Mouse (Mus musculus): ENCODE results near the gene Pex7.
"Not testable (repeated sequence)": the region's sequence is repeated elsewhere in the genome, so short reads cannot be mapped to it uniquely, and the experiment has no call there.

Pex7 gene

DNA sequence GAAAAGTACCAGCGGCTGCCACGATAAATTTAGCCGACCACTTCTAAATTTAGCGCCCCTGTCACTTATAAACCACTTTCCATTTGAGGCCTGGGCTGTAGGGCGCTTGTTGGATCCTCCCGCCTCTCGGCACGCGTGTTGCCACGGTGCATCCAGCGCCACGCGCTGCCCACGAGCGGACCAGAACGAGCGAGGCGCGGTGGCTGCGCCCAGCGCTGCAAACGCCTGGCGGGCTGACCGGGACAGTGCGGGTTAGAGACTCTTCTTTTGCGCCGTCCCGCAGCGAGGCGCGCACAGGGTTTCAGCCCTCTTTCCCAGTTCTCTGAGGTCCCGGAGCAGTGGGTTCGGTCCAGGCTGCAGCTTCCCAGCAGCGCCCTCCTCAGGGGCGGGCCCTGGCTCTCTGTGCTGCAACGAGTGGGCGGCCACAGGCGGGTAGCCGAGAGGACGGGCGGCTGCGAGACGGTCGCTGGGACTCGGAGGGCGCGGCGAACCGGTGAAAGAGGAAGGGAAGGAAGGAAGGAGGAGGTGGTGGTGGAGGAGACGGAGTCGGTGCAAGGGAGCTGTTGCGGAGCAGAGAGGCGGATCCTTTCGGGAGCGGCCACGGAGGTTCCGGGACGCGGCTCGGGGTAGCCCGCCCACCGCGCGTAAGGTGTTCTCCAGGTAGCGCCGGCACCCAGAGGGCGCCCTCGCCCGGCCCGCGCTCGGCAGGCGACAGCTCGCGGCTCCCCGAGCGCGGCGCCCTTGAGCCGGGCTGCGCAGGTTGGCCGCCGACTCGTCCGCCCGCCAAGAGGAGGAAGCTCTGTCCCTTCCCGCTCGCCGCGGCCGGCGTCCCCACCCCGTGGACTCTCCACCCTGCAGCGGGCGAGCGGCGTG is 26.3 kb upstream of the Pex7 start:
- peak; percentile 87 to 88 for DNase-seq

DNA sequence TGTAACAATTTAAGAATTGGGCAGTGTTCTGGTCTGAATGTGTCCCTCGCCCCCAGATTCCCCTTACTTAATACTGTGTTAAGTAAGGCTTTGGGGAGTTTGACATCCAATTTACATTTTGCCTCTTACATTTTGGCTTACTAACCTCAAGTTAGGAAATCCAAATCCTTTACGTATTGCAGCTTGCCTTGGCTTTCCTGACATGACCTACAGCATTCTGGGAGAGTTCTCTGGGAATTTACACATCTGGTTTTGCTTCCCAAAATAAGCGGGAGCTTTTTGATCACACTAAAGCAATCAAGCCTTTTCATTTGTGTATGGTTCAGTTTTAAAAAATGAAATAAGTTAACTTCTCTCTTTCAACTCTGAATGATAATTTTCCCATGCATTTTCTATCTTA is 25.5 kb upstream of the Pex7 start:
- no peak for DNase-seq

DNA sequence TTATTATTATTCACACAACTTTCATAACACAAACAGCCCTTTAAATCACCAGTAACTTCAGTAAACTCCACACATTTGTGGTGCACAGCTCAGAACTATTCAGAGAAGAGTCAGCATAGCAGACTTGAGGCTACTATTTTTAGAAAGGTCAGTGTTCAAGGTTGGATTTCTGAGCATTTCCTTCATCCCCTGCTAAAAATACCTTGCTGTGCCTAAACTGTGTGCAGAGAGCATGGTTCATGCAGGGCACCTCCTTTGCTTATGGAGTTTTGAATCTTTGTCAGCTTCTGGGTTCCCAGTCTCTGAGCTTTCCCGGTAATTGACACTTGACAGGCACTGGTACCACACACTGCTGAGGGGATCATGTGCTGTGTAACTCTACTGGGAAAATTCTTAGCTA is 20.7 kb upstream of the Pex7 start:
- no peak for DNase-seq

DNA sequence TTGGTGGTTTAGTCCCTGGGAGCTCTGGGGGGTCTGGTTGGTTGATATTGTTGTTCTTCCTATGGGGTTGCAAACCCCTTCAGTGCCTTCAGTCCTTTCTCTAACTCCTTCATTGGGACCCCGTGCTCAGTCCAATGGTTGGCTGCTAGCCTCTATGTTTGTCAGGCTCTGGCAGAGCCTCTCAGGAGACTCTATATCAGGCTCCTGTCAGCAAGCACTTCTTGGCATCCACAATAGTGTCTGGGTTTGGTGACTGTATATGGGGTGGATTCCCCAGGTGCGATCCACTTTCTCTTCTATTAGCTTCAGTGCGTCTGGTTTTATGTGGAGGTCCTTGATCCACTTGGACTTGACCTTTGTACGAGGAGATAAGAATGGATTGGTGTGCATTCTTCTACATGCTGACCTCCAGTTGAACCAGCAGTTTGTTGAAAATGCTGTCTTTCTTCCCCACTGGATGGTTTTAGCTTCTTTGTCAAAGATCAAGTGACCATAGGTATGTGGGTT is 19.0 kb upstream of the Pex7 start:
- not testable (repeated sequence) for DNase-seq

DNA sequence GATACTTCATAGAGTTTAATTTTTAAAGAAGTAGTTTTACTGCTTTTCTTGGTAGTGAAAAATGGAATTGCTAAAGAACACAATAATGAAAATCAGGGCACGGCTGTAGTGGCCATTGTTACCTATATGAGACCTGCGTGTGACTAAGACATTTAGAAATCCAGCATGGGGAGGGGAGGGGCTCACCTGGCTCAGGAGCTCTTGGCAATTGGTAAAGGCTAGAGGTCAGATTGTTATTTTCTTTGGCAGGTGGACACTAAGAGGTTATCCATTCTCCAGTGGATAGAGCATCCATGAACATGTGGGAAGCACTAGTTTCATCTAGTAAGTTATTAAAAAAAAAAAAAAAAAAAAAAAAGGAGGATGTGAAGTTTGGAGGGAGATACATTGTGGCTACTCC is 16.8 kb upstream of the Pex7 start:
- no peak for DNase-seq

DNA sequence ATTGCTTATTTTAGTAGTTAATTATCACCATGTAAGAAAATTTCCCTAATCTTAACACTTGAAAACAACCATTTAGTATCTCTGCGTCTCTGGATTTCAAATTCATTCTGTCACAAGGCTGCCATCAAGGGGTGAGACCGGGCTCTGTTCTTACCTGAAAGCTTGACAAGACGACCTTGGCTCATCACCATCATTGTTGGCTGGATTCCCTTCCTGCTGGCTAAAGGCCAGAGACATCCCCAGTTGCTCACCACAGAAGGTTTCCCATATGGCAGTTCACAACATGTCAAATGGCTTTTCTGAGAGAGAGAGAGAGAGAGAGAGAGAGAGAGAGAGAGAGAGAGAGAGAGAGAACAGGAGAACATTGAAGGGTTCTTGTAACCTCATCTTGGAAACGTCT is 14.9 kb upstream of the Pex7 start:
- no peak for DNase-seq

DNA sequence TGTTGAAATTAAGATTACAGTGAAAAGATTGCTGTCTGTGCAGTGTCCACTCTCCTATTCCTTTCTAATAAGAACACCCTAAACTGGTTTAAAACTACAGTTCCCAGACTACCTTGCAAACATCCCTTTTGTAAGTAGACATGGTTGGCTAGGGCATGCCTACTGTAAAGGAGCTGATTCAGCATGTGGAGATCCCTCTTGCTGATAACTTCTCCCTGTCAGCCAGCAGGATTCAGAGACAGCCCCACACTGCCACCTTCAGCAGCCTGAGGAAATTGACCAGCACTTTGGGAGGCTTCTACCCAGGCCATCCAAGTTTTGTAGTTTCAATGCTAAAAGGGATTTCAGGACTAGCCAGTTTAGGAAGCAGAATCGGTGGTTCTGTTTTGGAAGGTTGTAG is 7.8 kb upstream of the Pex7 start:
- peak; percentile 25 to 33 for DNase-seq

DNA sequence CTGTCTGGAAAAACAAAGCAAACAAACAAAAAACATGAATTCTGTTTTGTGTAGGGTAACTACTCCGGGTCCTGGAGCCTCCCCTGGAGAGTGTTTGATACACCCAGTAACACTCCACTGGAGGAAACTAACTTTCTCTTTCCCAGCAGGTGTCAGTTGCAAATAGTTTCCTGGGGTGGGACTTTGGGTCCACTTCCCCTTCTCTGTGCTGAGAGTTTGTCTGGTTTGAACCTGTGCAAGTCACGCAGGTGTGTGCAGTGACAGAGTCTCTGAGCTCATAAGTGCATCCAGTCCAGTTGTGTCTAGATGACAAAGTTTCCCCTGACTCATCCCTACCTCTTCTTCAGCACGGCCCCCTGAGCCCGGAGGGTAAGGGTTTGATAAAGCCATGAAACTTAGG is 6.3 kb upstream of the Pex7 start:
- DNase-seq = no peak

- no peak for DNase-seq
These were observed 4.1 kb upstream of the Pex7 start for GRCm38 (mm10) chr10:19911583-19911982.

DNA sequence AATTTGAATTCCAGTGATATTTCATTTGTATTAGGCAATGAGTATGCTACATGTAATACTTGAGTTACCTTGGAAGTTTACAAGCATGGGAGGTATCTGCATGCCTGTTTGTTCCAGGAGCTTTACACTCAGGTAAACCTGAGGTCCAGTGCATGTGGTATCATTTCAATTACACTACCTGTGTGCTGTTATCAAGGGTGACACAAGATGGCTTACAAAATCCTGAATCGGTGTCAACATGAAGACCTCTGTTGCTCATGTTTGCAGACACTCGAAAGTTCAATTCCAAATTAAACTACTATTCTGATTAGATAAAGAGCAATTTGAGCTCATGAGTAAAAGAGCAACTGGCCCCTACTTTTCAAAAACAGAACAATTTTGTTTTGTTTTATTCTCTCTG is 3.0 kb upstream of the Pex7 start:
- no peak for DNase-seq

GRCm38 (mm10) chr10:19908076-19908475 is 587 bp upstream of the Pex7 start:
- DNase-seq = no peak

DNA sequence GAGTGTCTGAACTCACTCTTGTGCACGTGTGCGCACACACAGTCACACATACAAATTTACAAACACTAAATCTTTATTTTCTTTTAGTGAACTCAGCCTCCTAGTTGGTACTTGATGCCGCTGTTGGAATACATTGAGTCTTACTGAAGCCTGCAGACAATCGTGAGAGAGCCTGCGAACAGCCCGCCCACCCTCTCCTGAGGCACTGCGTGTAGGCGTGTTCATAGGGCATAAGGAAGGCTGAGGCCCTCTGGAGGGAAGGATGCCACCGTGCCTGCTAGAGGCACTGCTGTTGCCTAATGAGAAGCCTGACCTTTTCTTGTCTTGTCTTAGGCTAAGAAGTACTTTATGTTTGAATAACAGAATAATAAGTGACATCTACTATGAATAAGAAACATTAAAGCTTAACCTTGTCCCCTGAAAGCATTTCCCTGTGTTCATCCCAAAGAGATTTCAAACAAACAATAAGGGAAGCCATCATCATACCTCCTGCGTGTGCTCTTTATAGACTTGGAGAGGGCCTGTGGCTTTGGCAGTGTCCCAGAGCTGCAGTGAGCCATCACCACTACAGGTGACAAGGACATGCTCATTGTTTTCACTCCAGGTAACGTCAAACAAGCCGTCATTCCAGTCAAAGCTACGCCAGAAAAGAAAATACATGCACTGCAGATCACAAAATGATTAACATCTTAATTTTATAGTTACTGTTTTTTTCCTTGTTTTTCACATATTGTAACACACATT is 3.2 kb downstream of the Pex7 start:
- DNase-seq = no peak

GRCm38 (mm10) chr10:19901992-19902391 is 5.5 kb downstream of the Pex7 start:
- no peak for DNase-seq

GRCm38 (mm10) chr10:19900191-19900590 is 7.3 kb downstream of the Pex7 start:
- no peak for DNase-seq

DNA sequence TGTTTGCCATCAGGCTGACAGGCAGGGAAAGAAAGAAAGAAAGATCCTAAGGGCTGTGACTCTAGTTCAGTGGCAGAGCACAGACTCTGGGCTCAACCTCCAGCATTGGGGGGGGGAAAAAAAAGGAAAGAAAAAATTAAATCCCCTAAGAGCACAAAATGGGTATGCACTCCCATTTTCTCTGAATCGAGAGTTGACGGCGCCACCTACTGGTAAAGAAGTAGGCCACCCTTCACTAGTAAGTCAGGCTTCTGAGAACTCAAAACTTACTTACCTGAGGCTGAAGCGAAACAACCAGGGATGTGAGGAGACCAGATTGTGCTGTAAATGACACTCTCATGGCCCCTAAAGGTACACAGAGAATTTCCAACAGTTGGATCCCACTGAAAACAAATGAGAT is 13.5 kb downstream of the Pex7 start:
- peak; percentile 27 to 30 for DNase-seq

DNA sequence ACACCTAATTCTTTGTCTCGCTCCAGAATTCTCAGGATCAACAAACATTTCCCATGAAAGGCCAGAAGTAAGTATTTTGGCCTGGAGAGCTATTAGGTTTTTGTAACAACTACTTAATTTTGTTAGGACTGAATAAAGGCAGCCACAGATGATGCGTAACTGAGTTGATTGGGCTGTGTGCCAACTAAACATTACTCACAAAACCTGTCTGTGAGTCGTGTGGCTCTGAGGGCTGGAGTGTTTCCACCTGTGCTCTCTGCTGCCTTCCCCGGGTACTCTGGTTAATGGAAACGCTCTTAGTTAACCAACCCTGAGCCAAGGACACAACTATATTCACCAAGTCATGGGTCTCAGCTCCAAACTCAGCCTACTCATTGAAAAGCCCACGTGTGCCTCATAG is 14.3 kb downstream of the Pex7 start:
- DNase-seq = no peak

- DNase-seq = no peak
These were observed 15.8 kb downstream of the Pex7 start for GRCm38 (mm10) chr10:19891686-19892085.

DNA sequence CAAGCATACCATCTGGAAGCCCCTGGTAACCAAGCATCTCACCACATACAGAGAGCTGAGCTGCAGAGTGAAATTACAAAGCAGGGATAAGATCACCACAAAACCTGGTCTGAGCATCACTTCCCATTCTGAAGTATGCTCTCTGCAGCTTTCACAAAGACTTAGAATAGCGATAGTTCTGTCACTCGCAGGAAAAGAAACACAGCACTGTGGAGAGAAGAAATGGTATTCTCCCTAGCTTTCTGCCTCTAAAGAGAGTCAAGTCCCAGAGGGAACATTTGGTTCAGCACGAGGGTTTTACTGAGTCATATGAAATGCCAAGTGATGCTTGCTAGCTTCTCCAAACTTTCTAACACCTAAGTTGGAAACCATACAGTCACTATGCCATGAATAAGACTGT is 17.6 kb downstream of the Pex7 start:
- DNase-seq = no peak

DNA sequence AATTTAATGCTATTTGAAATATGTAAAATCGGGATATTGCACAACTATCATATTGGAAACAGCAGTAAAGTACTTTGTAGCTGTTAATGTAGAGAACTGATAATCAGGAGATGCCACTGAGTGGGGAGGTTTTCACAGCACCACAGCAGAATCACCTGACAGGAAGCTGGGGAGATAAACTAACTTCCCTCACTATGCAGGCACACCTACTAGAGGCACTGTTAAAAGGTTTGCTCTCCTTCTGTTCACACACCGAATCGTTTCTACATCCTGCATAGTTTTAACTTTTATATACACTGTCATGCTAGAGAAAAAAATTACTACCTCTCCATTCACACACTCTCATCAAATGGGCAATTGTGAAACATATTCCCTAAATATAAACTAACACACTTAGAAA is 21.2 kb downstream of the Pex7 start:
- DNase-seq = no peak

DNA sequence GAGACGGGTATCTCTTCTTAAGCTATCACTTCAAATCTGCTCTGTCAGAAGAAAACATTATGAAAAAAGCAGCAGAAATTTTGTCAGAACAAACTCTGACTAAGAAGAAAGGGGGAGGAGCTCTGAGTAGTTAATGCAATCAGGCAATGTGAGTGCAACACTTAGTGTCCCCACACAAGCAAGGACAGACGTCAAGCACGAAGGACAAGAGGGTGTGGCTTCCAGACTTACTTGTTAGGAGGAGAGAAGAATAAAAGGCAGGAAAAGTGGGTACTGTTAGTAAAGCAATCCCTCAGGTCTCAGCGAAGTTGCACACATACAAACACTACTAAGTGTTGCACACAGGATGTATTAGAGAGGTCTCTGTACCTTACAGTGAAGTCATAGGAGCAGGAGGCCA is 23.1 kb downstream of the Pex7 start:
- DNase-seq = no peak

DNA sequence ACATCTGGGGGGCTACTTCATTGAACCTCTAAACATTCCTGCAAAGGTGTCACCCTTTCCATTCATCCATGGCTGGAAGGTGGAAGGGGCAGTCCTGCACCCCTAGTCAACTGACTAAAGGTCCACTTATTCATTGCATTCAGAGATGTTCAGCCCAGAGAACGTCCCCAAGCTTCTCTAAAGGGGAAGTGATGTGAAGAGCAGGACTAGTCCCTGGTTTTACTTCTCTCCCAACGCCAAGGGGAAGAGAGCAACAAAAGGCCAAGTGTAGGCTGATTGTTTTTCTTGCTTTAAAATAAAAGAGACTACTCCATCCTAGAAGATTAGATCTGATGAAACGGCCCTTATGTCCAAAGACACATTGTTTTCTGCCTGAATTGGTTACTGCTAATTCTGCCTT is 27.1 kb downstream of the Pex7 start:
- DNase-seq = no peak

DNA sequence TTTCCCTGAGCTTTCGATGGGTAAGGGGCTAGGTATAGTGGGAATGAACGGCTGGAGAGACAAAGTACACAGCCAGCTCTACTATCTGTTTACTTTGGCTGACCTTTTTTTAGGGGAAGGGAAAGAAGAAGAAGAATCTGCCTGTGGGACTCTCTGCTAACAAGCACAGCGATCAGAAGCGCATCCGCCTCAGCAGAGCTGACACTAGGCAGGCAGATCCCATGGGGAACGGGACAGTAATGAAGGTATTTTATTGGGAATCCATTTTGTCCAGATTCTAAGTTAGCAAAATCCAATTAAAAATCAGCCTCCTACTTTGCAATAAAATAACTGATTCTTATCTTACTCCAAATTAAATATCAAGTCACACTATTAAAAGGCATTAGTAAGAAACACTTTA is 28.3 kb downstream of the Pex7 start:
- no peak for DNase-seq

- no peak for DNase-seq
These were observed 29.8 kb downstream of the Pex7 start for GRCm38 (mm10) chr10:19877679-19878078.

DNA sequence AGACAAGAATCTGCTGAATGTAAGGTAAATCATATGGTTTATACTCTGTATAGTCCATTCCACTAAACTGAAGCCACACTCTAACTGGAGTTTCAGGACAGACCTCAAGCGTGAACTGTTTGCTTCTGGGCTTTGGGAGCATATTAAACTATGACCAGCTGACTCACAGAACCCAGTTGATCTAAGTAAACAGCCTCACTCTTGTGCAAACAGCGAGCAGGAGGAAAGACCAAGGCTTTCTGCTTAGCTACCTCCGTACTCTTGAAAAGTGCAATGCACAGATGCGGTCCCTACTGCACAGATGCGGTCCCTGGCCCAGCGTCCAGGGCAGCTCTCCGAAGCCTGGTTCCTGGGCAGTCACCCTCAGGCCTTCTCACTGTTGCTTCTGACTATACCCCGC is 30.2 kb downstream of the Pex7 start:
- DNase-seq = no peak

All from thymus, postnatal 36 days (tissue).